Mouse (Mus musculus): ENCODE data around the gene Grwd1.
A peak's percentile ranks its signal among the peaks of the same experiment; 100 is the strongest.

Gene Grwd1

GRCm38 (mm10) chr7:45842950-45843744 lies 12.4 kb upstream of the Grwd1 start:
- no peak for DNase-seq (ENCODE audit: low read depth, low spot score)

- no peak for DNase-seq (ENCODE audit: low read depth, low spot score)
Observed at GRCm38 (mm10) chr7:45833924-45834323, 3.2 kb upstream of the Grwd1 start.

DNA sequence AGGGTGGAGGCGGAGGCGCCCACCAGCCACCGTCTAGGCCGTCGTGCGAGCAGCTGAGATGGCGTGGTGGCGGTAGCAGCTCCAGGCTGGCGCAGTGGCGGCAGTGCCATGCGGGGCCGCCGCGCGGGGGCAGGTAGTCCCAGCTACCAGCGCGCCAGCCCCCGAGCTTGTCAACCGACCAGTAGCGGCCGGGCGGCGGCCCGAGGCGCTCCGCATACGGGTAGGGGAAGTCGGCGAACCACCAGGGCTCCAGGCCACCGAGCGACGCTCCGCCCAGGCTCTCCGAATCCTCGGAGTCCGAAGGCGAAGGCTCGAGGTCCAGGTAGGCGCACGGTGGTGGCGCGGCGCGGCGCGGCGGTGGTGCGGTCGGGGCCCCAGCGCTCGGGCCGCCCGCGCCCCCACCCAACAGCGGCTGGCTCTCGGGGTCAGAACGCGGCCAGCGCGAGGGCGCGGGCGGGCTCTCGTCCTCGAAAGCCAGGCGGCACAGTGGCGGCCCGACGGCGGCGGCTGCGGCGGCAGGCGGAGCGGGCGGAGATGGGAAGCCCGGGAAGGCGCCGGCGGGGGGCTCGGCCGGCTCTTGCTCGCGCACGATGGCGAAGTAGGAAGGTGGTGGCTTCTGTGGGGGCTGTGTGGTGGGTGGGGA lies 2.5 kb upstream of the Grwd1 start:
- DNase-seq (ENCODE audit: low read depth, low spot score) = no peak

GRCm38 (mm10) chr7:45832428-45832827 lies 1.7 kb upstream of the Grwd1 start:
- no peak for DNase-seq (ENCODE audit: low read depth, low spot score)

DNA sequence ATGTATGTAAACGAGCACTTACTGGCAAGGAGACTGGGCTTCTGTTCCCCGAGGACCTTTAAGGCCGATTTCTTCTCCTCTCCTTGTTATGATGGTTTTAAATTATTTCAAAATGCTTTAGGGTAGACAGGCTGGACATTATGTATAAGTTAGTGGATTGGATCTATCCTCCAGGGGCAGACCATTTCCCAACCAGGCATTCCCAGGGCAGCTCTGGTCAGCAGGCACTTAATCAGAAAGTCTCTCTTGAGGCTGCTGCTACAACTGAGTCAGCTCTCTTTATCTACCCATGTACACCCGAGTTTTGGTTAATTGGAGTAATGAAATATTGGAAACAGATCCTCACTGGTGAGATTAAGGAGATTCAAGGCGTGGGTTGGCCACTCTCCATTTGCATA lies 383 bp upstream of the Grwd1 start:
- DNase-seq (ENCODE audit: low read depth, low spot score) = no peak

DNA sequence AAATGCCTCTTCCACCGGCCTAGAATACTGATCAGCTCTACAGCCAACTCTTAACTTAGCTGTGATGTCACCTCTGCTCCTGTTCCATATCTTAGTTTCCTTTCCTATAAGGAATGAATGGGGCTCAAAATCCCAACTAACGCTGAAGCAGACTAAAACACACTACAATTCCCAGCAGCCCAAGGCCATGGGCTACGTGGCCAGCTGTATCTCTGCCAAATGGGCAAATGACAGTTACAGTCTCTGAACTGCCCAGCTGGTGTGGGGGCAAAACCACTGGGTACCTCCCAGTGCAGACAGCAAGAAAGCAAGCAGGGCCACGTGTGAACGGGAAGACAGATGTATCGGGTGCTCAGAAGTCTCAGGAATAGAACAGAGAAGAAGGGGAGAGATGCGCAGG lies 4.1 kb downstream of the Grwd1 start:
- no peak for DNase-seq (ENCODE audit: low read depth, low spot score)

GRCm38 (mm10) chr7:45824598-45824997 lies 6.1 kb downstream of the Grwd1 start, which contains the start of gene Kcnj14:
Gene Kcnj14 (minus strand): TSS chr7:45824782.
- DNase-seq (ENCODE audit: low read depth, low spot score) = no peak

DNA sequence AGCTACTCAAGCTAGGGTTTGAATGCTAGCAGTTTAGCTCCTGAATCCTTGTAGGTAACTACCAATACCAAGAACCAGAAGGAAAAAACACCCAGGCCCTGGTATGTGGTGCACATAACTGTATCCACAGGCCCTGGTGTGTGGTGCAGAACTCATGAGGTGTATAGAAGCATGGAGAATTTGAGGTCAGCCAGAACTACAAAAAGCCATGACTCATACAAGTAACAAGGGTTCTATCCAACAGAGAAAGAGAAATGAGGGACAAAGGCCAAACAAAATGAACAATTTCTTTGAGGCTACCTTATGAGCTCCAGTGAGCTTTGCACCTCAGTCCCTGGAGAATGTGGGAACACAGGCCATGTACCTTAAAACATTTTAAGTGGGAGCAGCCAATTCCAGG lies 9.8 kb downstream of the Grwd1 start:
- DNase-seq (ENCODE audit: low read depth, low spot score) = no peak

- DNase-seq (ENCODE audit: low read depth, low spot score) = no peak
Observed at GRCm38 (mm10) chr7:45819843-45820242, 10.9 kb downstream of the Grwd1 start.

GRCm38 (mm10) chr7:45815984-45816351 lies 14.8 kb downstream of the Grwd1 start:
- DNase-seq (ENCODE audit: low read depth, low spot score) = no peak

GRCm38 (mm10) chr7:45815323-45815983 lies 15.3 kb downstream of the Grwd1 start:
- no peak for DNase-seq (ENCODE audit: low read depth, low spot score)

- DNase-seq (ENCODE audit: low read depth, low spot score) = no peak
Observed at GRCm38 (mm10) chr7:45814841-45815240, 15.9 kb downstream of the Grwd1 start.

DNA sequence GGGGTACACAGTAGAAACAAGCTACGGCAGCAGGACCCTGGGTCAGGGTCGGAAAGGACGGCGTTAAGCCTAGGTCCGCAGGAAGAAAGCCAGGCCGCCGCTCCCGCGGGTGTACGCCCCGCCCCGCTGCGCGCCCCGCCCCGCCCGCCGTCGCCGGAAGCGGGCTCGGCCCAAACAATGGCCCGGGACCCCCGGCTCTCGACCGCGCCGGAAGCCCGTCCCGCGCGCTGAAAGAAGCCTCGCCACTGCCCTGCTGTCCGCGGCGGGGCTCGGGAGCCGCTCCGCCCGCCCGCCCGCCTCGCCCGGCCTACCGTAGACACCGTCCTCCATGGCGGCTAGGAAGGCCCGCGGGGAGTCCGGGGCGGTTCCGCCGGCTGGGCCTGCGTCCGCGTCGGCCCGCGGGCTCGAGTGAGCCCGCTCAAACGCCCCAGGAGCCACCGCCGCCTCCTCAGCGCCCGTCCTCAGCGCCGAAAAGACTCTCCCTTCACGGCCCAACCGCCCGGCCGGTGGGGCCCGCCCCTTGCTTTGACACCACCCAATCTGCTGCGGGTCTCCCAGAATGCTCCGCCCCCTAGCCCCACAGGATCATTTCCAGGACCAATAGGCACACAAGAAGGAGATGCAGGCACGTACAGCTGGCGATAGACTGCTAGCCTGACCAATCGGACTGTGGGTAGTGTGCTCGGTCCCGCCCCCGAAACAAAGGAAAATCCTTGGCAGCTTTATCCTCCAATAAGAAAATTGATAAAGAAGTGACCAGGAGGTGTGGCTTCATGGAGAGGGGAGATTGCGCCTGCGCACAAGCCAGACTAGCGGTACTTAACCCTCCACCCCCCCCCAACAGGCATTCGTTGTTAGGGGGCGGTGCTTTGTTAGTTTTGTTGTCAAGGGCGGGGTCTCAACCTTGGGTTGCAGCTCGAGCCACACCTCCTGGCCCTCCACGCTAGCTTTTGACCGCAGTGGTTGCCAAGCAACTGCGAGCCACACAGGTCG lies 16.7 kb downstream of the Grwd1 start, which contains the start of gene Cyth2:
TSS of gene Cyth2 (minus strand) at position 795 of the 993 bp plus-strand sequence.
- peak; percentile 100 for DNase-seq (ENCODE audit: low read depth, low spot score)

DNA sequence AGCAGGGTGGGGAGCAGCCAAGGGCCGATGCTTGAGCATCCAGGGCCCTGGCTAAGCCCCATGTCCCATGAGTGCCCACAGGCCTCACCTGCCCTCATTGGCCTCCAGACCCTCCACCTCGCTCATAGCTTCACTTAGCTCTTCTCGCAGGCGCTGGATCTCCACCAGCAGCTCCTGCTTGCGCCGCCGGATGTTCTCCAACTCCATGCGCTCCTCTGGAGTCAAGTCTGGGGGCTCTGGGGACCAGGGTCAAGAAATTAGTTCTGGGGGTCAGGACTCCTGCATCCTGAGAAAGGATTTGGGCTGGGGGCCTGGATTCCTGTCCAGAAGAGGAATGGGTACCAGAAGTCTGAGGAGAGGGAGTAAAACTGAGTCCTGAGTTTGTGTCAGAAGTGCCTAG lies 17.8 kb downstream of the Grwd1 start:
- no peak for DNase-seq (ENCODE audit: low read depth, low spot score)

DNA sequence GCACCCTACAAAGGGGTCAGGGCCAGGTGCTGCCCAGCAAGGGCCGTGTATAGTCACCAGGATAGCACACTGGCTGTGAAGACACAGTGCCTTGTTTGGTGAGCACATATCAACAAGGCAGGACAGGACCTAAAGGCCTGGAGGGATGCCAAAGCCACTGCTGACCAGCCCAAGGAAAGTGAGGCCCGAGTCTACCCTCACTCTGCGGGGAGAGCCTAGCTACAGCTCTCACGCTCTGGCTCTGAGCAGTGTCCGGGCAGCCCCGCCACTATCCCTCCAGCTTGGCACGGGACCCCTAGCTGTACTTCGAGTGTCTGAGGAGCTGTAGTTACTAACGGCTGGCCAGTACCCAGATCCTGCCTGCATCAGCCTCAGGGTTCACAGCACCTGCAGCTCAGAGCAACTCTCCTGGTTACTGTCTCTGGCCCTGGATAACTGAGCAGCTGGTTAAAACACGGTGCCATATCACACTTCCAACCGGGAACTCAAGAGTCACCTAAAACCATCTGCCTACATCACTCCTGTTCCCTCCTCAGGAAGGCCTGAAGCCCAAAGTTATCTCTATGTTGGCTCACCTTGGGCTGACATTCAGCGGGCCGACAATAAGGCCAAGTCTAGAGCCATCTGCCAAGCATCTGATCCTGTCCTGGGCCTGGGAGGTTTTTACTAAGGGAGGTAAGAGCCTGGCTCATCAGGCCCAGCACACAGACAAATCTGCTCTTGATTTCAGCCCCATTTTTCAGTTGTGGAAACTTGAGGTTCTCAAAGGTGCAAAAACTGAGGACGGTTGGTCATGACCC lies 21.3 kb downstream of the Grwd1 start:
- DNase-seq (ENCODE audit: low read depth, low spot score) = peak; percentile 64

DNA sequence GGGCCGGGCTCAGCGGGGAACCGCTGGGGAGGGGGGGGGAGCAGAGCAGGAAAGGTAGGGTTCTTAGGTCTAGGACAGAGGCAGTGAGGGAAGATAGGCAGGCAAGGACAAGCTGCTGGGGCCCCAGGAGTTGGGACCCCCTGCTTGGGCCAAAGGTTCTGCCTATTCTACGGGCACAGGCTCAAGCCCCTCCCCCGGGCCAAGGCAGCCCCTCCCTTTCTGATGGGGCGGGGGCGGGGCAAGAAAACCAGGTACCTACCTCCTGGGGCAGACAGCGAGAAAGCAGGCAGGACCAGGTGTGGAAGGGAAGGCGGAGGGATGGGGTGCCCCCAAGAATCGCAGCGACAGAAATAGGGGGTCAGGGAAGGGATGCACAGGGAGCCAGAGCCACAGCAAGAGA lies 22.3 kb downstream of the Grwd1 start:
- DNase-seq (ENCODE audit: low read depth, low spot score) = no peak

DNA sequence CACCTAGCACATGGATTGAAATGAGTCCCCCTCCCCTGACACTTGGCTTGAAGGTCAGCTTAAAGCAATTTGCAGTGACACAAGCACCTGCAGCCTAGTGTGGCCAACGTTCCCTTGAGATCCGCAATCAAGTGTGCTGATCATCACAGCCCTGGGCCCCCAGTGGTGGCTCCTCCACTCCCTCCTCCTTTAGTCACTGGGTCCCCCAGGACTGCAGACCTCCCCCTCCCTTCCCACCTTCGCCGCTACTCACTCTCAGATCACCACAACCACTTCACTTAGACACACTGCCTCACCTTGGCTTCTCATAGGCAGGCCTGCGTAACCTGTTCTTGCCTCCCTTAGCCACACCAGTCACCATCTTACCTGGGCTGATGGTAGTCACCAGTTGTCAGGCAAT lies 24.8 kb downstream of the Grwd1 start:
- DNase-seq (ENCODE audit: low read depth, low spot score) = no peak

- no peak for DNase-seq (ENCODE audit: low read depth, low spot score)
Observed at GRCm38 (mm10) chr7:45802551-45802950, 28.2 kb downstream of the Grwd1 start.

DNA sequence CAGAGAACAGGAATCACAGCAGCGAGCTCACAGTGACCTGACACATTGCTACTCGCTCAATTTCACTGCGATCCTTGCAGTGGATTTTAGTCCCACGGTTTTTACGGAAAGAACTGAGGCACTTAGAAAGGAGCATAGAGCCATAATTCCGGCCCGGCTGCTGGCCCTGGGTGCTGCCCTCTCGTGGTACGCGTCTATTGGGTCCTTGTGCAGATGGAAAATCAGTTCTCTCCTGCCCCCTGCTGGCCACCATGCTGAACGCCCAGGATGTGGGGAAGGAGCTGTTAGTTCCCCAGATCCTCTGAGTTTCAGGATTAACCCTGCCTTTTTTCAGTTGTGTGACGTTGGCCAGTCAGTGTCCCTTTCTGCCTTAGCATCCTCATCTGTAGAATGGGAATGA lies 29.4 kb downstream of the Grwd1 start:
- peak; percentile 97 for DNase-seq (ENCODE audit: low read depth, low spot score)

DNA sequence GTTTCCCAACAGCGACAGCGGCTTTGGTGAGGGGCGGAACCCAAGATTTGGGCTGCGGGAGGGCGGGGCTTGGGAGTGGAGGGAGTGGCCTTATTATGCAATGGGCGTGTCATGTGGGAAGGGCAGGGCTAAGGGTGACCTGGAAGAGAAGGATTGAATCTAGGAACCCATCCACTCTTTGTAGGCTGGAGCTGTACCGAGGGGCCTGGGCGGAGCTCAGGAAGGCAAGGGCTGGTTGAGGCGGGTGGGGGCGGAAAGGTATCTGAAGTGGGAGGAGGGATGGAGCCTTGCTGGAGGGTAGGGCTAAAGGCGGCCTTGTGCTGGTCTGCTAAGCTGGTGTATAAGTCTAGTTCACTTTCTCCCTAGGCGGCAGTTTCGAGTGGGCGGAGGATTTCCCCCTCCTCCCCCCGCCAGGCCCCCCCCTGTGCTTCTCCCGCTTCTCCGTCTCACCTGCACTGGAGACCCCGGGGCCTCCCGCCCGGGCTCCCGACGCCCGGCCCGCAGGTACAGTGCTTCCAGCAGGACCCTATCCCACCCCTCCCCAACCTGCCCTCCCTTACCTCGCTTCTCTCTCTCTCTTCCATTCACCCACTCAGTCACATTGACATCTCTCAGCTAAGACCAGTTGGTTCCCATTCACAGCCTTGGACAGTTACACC lies 30.1 kb downstream of the Grwd1 start:
- no peak for DNase-seq (ENCODE audit: low read depth, low spot score)

All from brain, adult 2 months (tissue).